Mouse (Mus musculus) kidney, adult 8-10 months (tissue): Measurements from ENCODE around the gene Bub1b.
A peak's percentile ranks its signal among the peaks of the same experiment; 100 is the strongest.
"Not testable (repeated sequence)": the region's sequence is repeated elsewhere in the genome, so short reads cannot be mapped to it uniquely, and the experiment has no call there.

Source experiments
- DNase-seq, 2 experiments: peaks; one replicate each; pipeline ENCODE4 v3.0.0; 2022

Bub1b gene

GRCm38 (mm10) chr2:118620101-118620500 lies 22.1 kb downstream of the Bub1b start:
- no peak for DNase-seq

- DNase-seq: no peak
These were observed 22.6 kb downstream of the Bub1b start for GRCm38 (mm10) chr2:118620608-118621007.

- DNase-seq: no peak
These were observed 31.3 kb downstream of the Bub1b start for GRCm38 (mm10) chr2:118629276-118629675.

GRCm38 (mm10) chr2:118633441-118633840 lies 35.4 kb downstream of the Bub1b start:
- DNase-seq: no peak

- no peak for DNase-seq
These were observed 39.2 kb downstream of the Bub1b start for GRCm38 (mm10) chr2:118637258-118637657.

- peak; percentile 36 to 77 for DNase-seq
These were observed 40.0 kb downstream of the Bub1b start for GRCm38 (mm10) chr2:118637888-118638526.

- no peak for DNase-seq
These were observed 40.7 kb downstream of the Bub1b start for GRCm38 (mm10) chr2:118638686-118639085.

- DNase-seq: peak in 1 of 2 experiments; percentile 38
These were observed 43.1 kb downstream of the Bub1b start for GRCm38 (mm10) chr2:118641147-118641546.

GRCm38 (mm10) chr2:118642431-118642830 lies 44.4 kb downstream of the Bub1b start:
- DNase-seq: no peak

GRCm38 (mm10) chr2:118642942-118643341 lies 44.9 kb downstream of the Bub1b start:
- DNase-seq: no peak

GRCm38 (mm10) chr2:118646665-118647064 lies 48.7 kb downstream of the Bub1b start:
- DNase-seq: no peak

GRCm38 (mm10) chr2:118650697-118651096 lies 52.7 kb downstream of the Bub1b start:
- not testable (repeated sequence) for DNase-seq

GRCm38 (mm10) chr2:118656688-118657281 lies 58.8 kb downstream of the Bub1b start:
- peak in 1 of 2 experiments; percentile 40 for DNase-seq

GRCm38 (mm10) chr2:118658457-118658856 lies 60.4 kb downstream of the Bub1b start:
- no peak for DNase-seq

- peak in 1 of 2 experiments; percentile 50 for DNase-seq
These were observed 61.1 kb downstream of the Bub1b start for GRCm38 (mm10) chr2:118659077-118659476.

- DNase-seq: no peak
These were observed 61.5 kb downstream of the Bub1b start for GRCm38 (mm10) chr2:118659493-118659892.

- DNase-seq: no peak
These were observed 62.0 kb downstream of the Bub1b start for GRCm38 (mm10) chr2:118659998-118660452.

- DNase-seq: no peak
These were observed 63.9 kb downstream of the Bub1b start for GRCm38 (mm10) chr2:118661891-118662290.

- no peak for DNase-seq
These were observed 65.1 kb downstream of the Bub1b start, which contains the start of gene Pak6 for GRCm38 (mm10) chr2:118662902-118663803. Gene Pak6, plus strand, starts transcription at chr2:118663303.

GRCm38 (mm10) chr2:118663804-118664766 lies 66.1 kb downstream of the Bub1b start:
- DNase-seq: peak in 1 of 2 experiments; percentile 50

- DNase-seq: peak; percentile 30 to 48
These were observed 67.0 kb downstream of the Bub1b start for GRCm38 (mm10) chr2:118664975-118665516.

- no peak for DNase-seq
These were observed 67.6 kb downstream of the Bub1b start for GRCm38 (mm10) chr2:118665616-118666015.
